Mouse (Mus musculus) hindbrain, postnatal 0 days (tissue): ENCODE results near the gene Col10a1. TPM values are rescaled to one million over a fixed set of nuclear protein-coding genes. Genes with fewer than 3 reads are reported as not detected.
A peak's percentile ranks its signal among the peaks of the same experiment; 100 is the strongest.
"Not testable (repeated sequence)": the region's sequence is repeated elsewhere in the genome, so short reads cannot be mapped to it uniquely, and the experiment has no call there.

Source experiments
- ATAC-seq: fragments of 200-750 bp; cut with Nextera tagmentation; 2 replicates; pipeline ENCODE4 v1.8.0; 2017; ENCODE audit warnings: mild to moderate bottlenecking, moderate TSS enrichment, moderate library complexity
- DNase-seq: peaks from one replicate; pipeline ENCODE4 v3.0.0-alpha.2; 2015; ENCODE audit warnings: low spot score
- H3K27ac ChIP-seq: fragments of 300-500 bp; sonication (generic); 2 replicates; pipeline ENCODE4 v1.5.1; 2014; ENCODE audit warnings: mild to moderate bottlenecking
- H3K27me3 ChIP-seq: fragments of 300-500 bp; sonication (generic); 2 replicates; pipeline ENCODE4 v1.6.1; 2014; ENCODE audit warnings: low read length, mixed read lengths; ENCODE audit not compliant: insufficient read depth
- H3K36me3 ChIP-seq: fragments of 300-500 bp; sonication (generic); 2 replicates; pipeline ENCODE4 v1.6.1; 2014; ENCODE audit warnings: low read length, mixed read lengths; ENCODE audit not compliant: insufficient read depth
- H3K4me1 ChIP-seq: fragments of 300-500 bp; sonication (generic); 2 replicates; pipeline ENCODE4 v1.6.1; 2014; ENCODE audit warnings: antibody characterized with exemption, low read length, mixed read lengths; ENCODE audit not compliant: insufficient read depth
- H3K4me2 ChIP-seq: fragments of 300-500 bp; sonication (generic); 2 replicates; pipeline ENCODE4 v1.6.1; 2014; ENCODE audit warnings: low read depth, mild to moderate bottlenecking, low read length, moderate library complexity, mixed read lengths
- H3K4me3 ChIP-seq: fragments of 300-500 bp; sonication (generic); 2 replicates; pipeline ENCODE4 v1.5.1; 2014; ENCODE audit warnings: low read length
- H3K9ac ChIP-seq: fragments of 300-500 bp; sonication (generic); replicated peaks from 2 replicates; pipeline ENCODE4 v1.6.1; 2014; ENCODE audit warnings: mild to moderate bottlenecking, low read length, moderate library complexity, mixed read lengths
- H3K9me3 ChIP-seq: fragments of 300-500 bp; sonication (generic); 2 replicates; pipeline ENCODE4 v1.6.1; 2016; ENCODE audit warnings: low read length, mixed read lengths
- CTCF ChIP-seq: IDR thresholded peaks from 2 replicates; pipeline ENCODE4 v1.5.1; 2016; ENCODE audit warnings: antibody characterized with exemption, control low read depth, low read depth
- WGBS: fragments of 180-500 bp; shearing (Covaris S2); extraction: QIAGEN DNeasy Blood & Tissue Kit; methylation state at CpG from one replicate; pipeline ENCODE4 v1.1.7; 2014; 5-methylcytosine and 5-hydroxymethylcytosine counted together
- polyA plus RNA-seq: library from polyadenylated mRNA; unstranded; fragments of >200 nt; fragmentation: Nextera tagmentation; extraction: Ambion mirVana; gene quantifications from 2 replicates; pipeline ENCODE4 v1.2.1, GENCODE M21; 2015
- total RNA-seq: library from RNA; depleted of rRNA; stranded (reverse); fragments of >200 nt; gene quantifications from 2 replicates; pipeline ENCODE4 v1.2.3, GENCODE M21; 2014

The Col10a1 gene
- total and polyA plus RNA-seq, 2 experiments from 2014 or later = 0.08 to 1.2 TPM

DNA sequence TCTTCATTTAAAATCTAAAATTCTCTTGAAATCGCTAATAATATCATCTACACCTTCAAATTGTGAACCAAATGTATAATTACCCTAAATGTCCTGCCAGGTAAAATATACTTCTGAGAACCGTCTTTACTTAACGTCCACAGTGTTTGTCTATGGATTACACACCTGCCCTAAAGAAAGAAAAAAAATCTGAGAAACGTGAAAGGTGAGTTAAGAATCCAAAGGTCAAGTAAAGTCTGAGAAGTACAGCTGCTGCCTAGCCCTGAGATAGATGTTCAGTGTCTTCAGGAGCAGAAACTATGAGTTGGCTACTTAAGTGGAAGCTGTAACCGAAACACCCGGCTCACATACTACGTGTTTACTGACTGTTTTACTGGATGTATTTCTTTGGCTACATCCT is 16.4 kb upstream of the Col10a1 start:
- ATAC-seq = no peak
- no peak overlapping the region for H3K27ac ChIP-seq
- H3K4me1 ChIP-seq = no peaks in the 10 kb centered on the region
- H3K27me3 ChIP-seq = no peaks in the 10 kb centered on the region
- no peak overlapping the region for H3K9ac ChIP-seq
- H3K4me3 ChIP-seq = no peak overlapping the region
- no peak for TF ChIP-seq CTCF
- 94% methylated on average over 7 of the region's 7 CpGs for WGBS
- H3K4me2 ChIP-seq = no peak overlapping the region
- no peaks in the 10 kb centered on the region for H3K9me3 ChIP-seq
- no peak for DNase-seq
- no peaks in the 10 kb centered on the region for H3K36me3 ChIP-seq

DNA sequence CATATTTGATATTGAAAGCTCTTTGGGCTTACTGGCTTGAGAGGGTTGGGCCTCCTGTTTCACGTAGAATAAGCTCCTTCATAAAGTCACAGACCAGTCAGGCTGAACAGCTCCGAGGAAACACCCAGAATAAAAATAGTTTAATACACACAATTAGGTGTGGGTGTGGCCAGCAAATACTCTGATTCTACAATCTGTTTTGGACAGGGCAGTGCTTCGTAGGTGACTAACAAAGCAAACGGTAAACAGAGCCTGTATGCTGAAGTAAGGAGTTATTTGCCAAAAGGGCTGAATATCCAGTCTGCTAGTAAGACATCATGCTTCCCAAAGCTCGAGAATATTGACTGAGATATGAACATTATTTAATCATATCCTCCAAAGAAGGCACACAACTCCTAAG is 4.1 kb upstream of the Col10a1 start:
- no peaks in the 10 kb centered on the region for H3K36me3 ChIP-seq
- no peak overlapping the region for H3K27ac ChIP-seq
- no peak overlapping the region for H3K9ac ChIP-seq
- DNase-seq (no peak), ATAC-seq (no peak)
- H3K4me2 ChIP-seq = no peak overlapping the region
- TF ChIP-seq CTCF = no peak
- H3K4me3 ChIP-seq = no peak overlapping the region
- H3K4me1 ChIP-seq = no peaks in the 10 kb centered on the region
- H3K9me3 ChIP-seq = no peaks in the 10 kb centered on the region
- 87% methylated on average over 5 of the region's 5 CpGs for WGBS
- no peaks in the 10 kb centered on the region for H3K27me3 ChIP-seq

- TF ChIP-seq CTCF = no peak
- no peak overlapping the region for H3K4me2 ChIP-seq
- 0 out of 2 replicates have a peak, but pooled peaks have one; percentile 51 for ATAC-seq
- H3K27me3 ChIP-seq = no peaks in the 10 kb centered on the region
- no peaks in the 10 kb centered on the region for H3K36me3 ChIP-seq
- DNase-seq = no peak
- no peaks in the 10 kb centered on the region for H3K4me1 ChIP-seq
- H3K9me3 ChIP-seq = no peaks in the 10 kb centered on the region
- H3K4me3 ChIP-seq = no peak overlapping the region
- no peak overlapping the region for H3K9ac ChIP-seq
- 55% methylated on average over 4 of the region's 4 CpGs for WGBS
- no peak overlapping the region for H3K27ac ChIP-seq
These were observed 7.2 kb downstream of the Col10a1 start for GRCm38 (mm10) chr10:34396959-34397358.

DNA sequence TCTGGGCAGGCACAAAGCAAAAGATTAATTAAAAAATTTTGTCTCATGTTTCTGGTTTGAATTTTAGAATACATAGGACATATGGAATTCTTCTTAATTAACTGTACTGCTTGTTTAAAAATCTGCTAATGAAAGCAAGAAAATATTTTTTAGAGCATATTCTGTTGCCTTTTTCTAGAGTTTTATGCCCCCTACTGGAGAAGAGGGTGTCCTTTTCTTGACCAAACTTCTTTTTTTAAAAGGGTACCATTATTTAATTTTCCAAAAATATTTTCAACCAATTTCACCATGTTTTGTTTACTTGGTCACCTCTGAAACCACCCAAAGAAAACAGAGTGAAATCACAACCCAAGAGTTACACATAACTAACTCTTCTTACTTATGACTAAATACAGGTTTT is 9.5 kb downstream of the Col10a1 start:
- no peak overlapping the region for H3K4me3 ChIP-seq
- H3K4me1 ChIP-seq = no peaks in the 10 kb centered on the region
- H3K27me3 ChIP-seq = no peaks in the 10 kb centered on the region
- no peaks in the 10 kb centered on the region for H3K9me3 ChIP-seq
- DNase-seq (no peak), ATAC-seq (no peak)
- no peaks in the 10 kb centered on the region for H3K36me3 ChIP-seq
- no peak overlapping the region for H3K4me2 ChIP-seq
- no peak overlapping the region for H3K27ac ChIP-seq
- no peak overlapping the region for H3K9ac ChIP-seq
- TF ChIP-seq CTCF = 0 out of 2 replicates have a peak, but pooled peaks have one; percentile 8

- no peaks in the 10 kb centered on the region for H3K27me3 ChIP-seq
- H3K27ac ChIP-seq = peak within 1 kb of the TSS; percentile 61
- under 1% methylated on average over 49 of the region's 49 CpGs for WGBS
These were observed 28.5 kb downstream of the Col10a1 start, which contains the start of gene Nt5dc1 for GRCm38 (mm10) chr10:34418204-34418756. Gene Nt5dc1, minus strand, starts transcription at chr10:34418552.

GRCm38 (mm10) chr10:34418794-34419193 is 29.0 kb downstream of the Col10a1 start:
- H3K4me2 ChIP-seq = peak overlapping the region; percentile 69
- peak overlapping the region; percentile 58 for H3K9ac ChIP-seq
- H3K27ac ChIP-seq, H3K4me1 ChIP-seq, H3K36me3 ChIP-seq, DNase-seq, ATAC-seq, H3K9me3 ChIP-seq, H3K27me3 ChIP-seq: not testable (repeated sequence)
- peak overlapping the region; percentile 61 for H3K4me3 ChIP-seq
- WGBS = 66% methylated on average over 4 of the region's 4 CpGs

More at GRCm38 (mm10) chr10:34418204-34418756, 28.5 kb downstream of the Col10a1 start, which contains the start of gene Nt5dc1:
- Histone ChIP-seq H3K4me2 (peak within 1 kb of the TSS; percentile 69), H3K4me3 (peak within 1 kb of the TSS; percentile 61), H3K9ac (peak within 1 kb of the TSS; percentile 58), H3K36me3 (no peaks in the 10 kb centered on the region), H3K4me1 (no peaks in the 10 kb centered on the region), H3K9me3 (no peaks in the 10 kb centered on the region)
- TF ChIP-seq CTCF = peak; percentile 9; the same call in 1 of the 2 replicates
- DNase-seq (peak; percentile 92), ATAC-seq (peak; percentile 99)

DNA sequence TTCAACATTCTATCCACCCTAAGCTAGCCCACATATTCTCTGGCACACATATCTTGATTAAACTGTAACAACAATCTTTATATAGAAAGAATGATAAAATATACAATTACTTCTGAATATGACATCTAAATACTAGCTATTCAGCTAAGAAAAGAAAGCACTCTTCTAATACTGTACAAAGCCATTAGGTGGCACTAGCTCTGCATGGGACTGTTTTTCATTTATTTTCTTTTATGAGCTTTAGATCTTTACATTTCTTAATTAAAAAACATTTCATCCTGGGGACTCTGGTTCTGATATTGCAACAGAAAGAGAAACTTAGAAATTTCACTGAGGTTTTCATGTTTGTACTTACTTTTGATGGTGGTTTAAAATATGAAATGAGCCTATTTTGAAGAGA is 42.0 kb downstream of the Col10a1 start:
- Histone ChIP-seq H3K4me3 (no peak overlapping the region), H3K27me3 (no peaks in the 10 kb centered on the region), H3K4me1 (0 out of 2 replicates have a peak, but pooled peaks cover 3% of the 10 kb centered on the region), H3K27ac (no peak overlapping the region), H3K36me3 (no peaks in the 10 kb centered on the region), H3K9ac (no peak overlapping the region), H3K4me2 (no peak overlapping the region; the same call in 1 of the 2 replicates), H3K9me3 (no peaks in the 10 kb centered on the region)
- DNase-seq (peak; percentile 68), ATAC-seq (no peak)
- TF ChIP-seq CTCF = peak; percentile 73

DNA sequence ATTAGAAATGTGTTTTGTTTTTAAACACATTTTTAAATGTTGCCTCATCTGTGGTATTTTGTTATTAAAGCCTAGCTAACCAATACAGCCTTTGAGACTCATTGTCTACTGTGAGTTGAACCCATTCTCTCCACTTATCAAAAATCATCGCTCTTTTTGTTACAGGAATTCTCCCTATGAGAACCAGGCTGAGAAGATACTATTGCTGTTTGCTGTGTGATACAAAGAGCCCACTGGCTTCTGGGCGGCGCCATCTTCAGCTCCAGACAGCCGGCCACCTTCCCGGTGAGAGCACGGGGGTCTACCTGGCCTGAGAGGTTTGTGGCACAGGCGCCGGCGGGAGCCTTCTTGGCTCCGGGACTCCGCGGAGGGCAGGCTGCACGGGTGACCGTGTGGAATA is 44.4 kb downstream of the Col10a1 start:
- not testable (repeated sequence) for H3K27ac ChIP-seq, ATAC-seq, H3K4me2 ChIP-seq, H3K9ac ChIP-seq, H3K36me3 ChIP-seq, H3K4me1 ChIP-seq, H3K27me3 ChIP-seq, H3K4me3 ChIP-seq, DNase-seq, H3K9me3 ChIP-seq
- WGBS = 98% methylated on average over 6 of the region's 14 CpGs
